Mouse (Mus musculus): ENCODE results near the gene Znrd1as.

GRCm38 (mm10) chr17:36994528-36994927 is 36.1 kb downstream of the Znrd1as start:
- TF ChIP-seq CTCF (conservative IDR thresholded peaks at IDR 0.05; ENCODE audit: low read length) (no peak), POU5F1 (IDR thresholded peaks at IDR 0.05; ENCODE audit: borderline replicate concordance, low read length) (no peak)

Measured in E14TG2a.4 (cell line).